Comparison of ENCODE assay signal across 8 mouse cellular contexts in genomic region chr17:33032376-33032775, GRCm38 (mm10). TPM values are rescaled to one million over a fixed set of nuclear protein-coding genes. Genes with fewer than 3 reads are reported as not detected.
DNase-seq lines count a peak whose midpoint lies in the region; ATAC-seq and TF ChIP-seq lines count a peak whose summit lies in the region.

No protein-coding gene starts in this region.

- no peaks in the 10 kb centered on the region for H3K9me3 ChIP-seq in kidney, postnatal 0 days (replicated peaks; ENCODE audit: low read length)
- peaks cover 4% of the 10 kb centered on the region; the same call in 1 of the 2 replicates for H3K9me3 ChIP-seq in hindbrain, postnatal 0 days (ENCODE audit: low read length)
- peaks cover 3% of the 10 kb centered on the region; the same call in 1 of the 2 replicates for H3K9me3 ChIP-seq in midbrain, embryonic 16.5 days (replicated peaks; ENCODE audit: control insufficient read depth, low read length, poor library complexity, severe bottlenecking)

- DNase-seq in kidney, postnatal 0 days (ENCODE audit: low spot score), result peak; percentile 7
- no peak for DNase-seq in kidney, adult 18-20 months
- DNase-seq in brain, adult 2 months (ENCODE audit: low read depth, low spot score), result peak; percentile 16
- peak; percentile 14 for DNase-seq in hindbrain, postnatal 0 days (ENCODE audit: low spot score)
- no peak for DNase-seq in urinary bladder, postnatal 14 days (ENCODE audit: low spot score)
- no peak for DNase-seq in left cerebral cortex, adult 9 months (ENCODE audit: low spot score in 2 of 2)
- no peak for DNase-seq in adrenal gland, postnatal 14 days

- TF ChIP-seq CTCF in kidney, postnatal 0 days (IDR thresholded peaks at IDR 0.05; ENCODE audit: low read depth), result no peak
- no peak for TF ChIP-seq CTCF in hindbrain, postnatal 0 days (IDR thresholded peaks at IDR 0.05; ENCODE audit: low read depth)

- 12% methylated on average over 10 of the region's 10 CpGs for WGBS in kidney, postnatal 0 days
- 6% methylated on average over 10 of the region's 10 CpGs for WGBS in hindbrain, postnatal 0 days
- WGBS in midbrain, embryonic 16.5 days, result 12% methylated on average over 10 of the region's 10 CpGs

- peak overlapping the region; percentile 90; the same call in 1 of the 2 replicates for H3K27ac ChIP-seq in kidney, postnatal 0 days
- H3K27ac ChIP-seq in hindbrain, postnatal 0 days, result no peak overlapping the region
- H3K27ac ChIP-seq in midbrain, embryonic 16.5 days (ENCODE audit: low read length), result no peak overlapping the region

- peak overlapping the region; percentile 73 for H3K4me3 ChIP-seq in kidney, postnatal 0 days (replicated peaks; ENCODE audit: low read depth, low read length)
- H3K4me3 ChIP-seq in hindbrain, postnatal 0 days (ENCODE audit: low read length), result peak overlapping the region; percentile 94
- peak overlapping the region; percentile 79 for H3K4me3 ChIP-seq in midbrain, embryonic 16.5 days (ENCODE audit: low read depth, low read length)

- H3K9ac ChIP-seq in kidney, postnatal 0 days (ENCODE audit: low read depth, low read length), result peak overlapping the region; percentile 88; the same call in 1 of the 2 replicates
- H3K9ac ChIP-seq in hindbrain, postnatal 0 days (replicated peaks; ENCODE audit: low read length), result peak overlapping the region; percentile 82
- peak overlapping the region; percentile 85 for H3K9ac ChIP-seq in midbrain, embryonic 16.5 days (ENCODE audit: low read depth, low read length)

- ATAC-seq in kidney, postnatal 0 days (replicated peaks; ENCODE audit: low FRiP score, low read depth), result no peak
- ATAC-seq in hindbrain, postnatal 0 days, result no peak
- ATAC-seq in midbrain, embryonic 16.5 days, result no peak

- H3K27me3 ChIP-seq in kidney, postnatal 0 days (ENCODE audit: insufficient read depth, low read length), result no peaks in the 10 kb centered on the region
- no peaks in the 10 kb centered on the region for H3K27me3 ChIP-seq in hindbrain, postnatal 0 days (ENCODE audit: insufficient read depth, low read length)
- no peaks in the 10 kb centered on the region for H3K27me3 ChIP-seq in midbrain, embryonic 16.5 days (ENCODE audit: control insufficient read depth, insufficient read depth, low read depth, low read length)

- no peaks in the 10 kb centered on the region for H3K4me1 ChIP-seq in kidney, postnatal 0 days (replicated peaks; ENCODE audit: insufficient read depth, low read length)
- no peaks in the 10 kb centered on the region for H3K4me1 ChIP-seq in hindbrain, postnatal 0 days (ENCODE audit: insufficient read depth, low read length)
- H3K4me1 ChIP-seq in midbrain, embryonic 16.5 days (ENCODE audit: control insufficient read depth, insufficient read depth, low read length), result peaks cover 8% of the 10 kb centered on the region

- no peaks in the 10 kb centered on the region for H3K36me3 ChIP-seq in kidney, postnatal 0 days (ENCODE audit: insufficient read depth, low read length)
- H3K36me3 ChIP-seq in hindbrain, postnatal 0 days (ENCODE audit: insufficient read depth, low read length), result no peaks in the 10 kb centered on the region
- H3K36me3 ChIP-seq in midbrain, embryonic 16.5 days (ENCODE audit: control insufficient read depth, insufficient read depth, low read length), result no peaks in the 10 kb centered on the region

- H3K4me2 ChIP-seq in kidney, postnatal 0 days (ENCODE audit: low read length), result peak overlapping the region; percentile 64
- peak overlapping the region; percentile 68 for H3K4me2 ChIP-seq in hindbrain, postnatal 0 days (ENCODE audit: low read depth, low read length)
- peak overlapping the region; percentile 74 for H3K4me2 ChIP-seq in midbrain, embryonic 16.5 days (ENCODE audit: low read length)

RNA-seq across cellular contexts. Expression of gene Zfp763, which starts 0.8 kb away (rescaled TPM):
- 9.8 and 11.5 TPM in 2 replicates for polyA plus RNA-seq in kidney, postnatal 0 days (2015; fragmentation: Nextera tagmentation; extraction: Ambion mirVana)
- total RNA-seq in hindbrain, postnatal 0 days (2014; rRNA removed), result 10.8 and 12.7 TPM in 2 replicates
- polyA plus RNA-seq in hindbrain, postnatal 0 days (2015; fragmentation: Nextera tagmentation; extraction: Ambion mirVana), result 15.3 and 16.7 TPM in 2 replicates
- 28.6 and 31.3 TPM in 2 replicates for polyA plus RNA-seq in midbrain, embryonic 16.5 days (2015; fragmentation: Nextera tagmentation; extraction: Ambion mirVana)
- total RNA-seq in adrenal gland, postnatal 14 days (2021), result 6.3 and 8.5 TPM in 2 replicates

RNA-seq across cellular contexts. Expression of gene 4921501E09Rik, which starts 35.5 kb away (rescaled TPM):
- polyA plus RNA-seq in kidney, postnatal 0 days (2015; fragmentation: Nextera tagmentation; extraction: Ambion mirVana), result not detected in 2 replicates
- not detected in 2 replicates for total RNA-seq in hindbrain, postnatal 0 days (2014; rRNA removed)
- polyA plus RNA-seq in hindbrain, postnatal 0 days (2015; fragmentation: Nextera tagmentation; extraction: Ambion mirVana), result not detected in 2 replicates
- polyA plus RNA-seq in midbrain, embryonic 16.5 days (2015; fragmentation: Nextera tagmentation; extraction: Ambion mirVana), result not detected in 2 replicates
- not detected in 2 replicates for total RNA-seq in adrenal gland, postnatal 14 days (2021)

RNA-seq across cellular contexts. Expression of gene Zfp952, which starts 39.4 kb away (rescaled TPM):
- 8.7 and 8.8 TPM in 2 replicates for polyA plus RNA-seq in kidney, postnatal 0 days (2015; fragmentation: Nextera tagmentation; extraction: Ambion mirVana)
- 8.7 and 9.9 TPM in 2 replicates for total RNA-seq in hindbrain, postnatal 0 days (2014; rRNA removed)
- 10.8 and 11.7 TPM in 2 replicates for polyA plus RNA-seq in hindbrain, postnatal 0 days (2015; fragmentation: Nextera tagmentation; extraction: Ambion mirVana)
- 21.7 and 22.3 TPM in 2 replicates for polyA plus RNA-seq in midbrain, embryonic 16.5 days (2015; fragmentation: Nextera tagmentation; extraction: Ambion mirVana)
- total RNA-seq in adrenal gland, postnatal 14 days (2021), result 8.5 and 10.0 TPM in 2 replicates

RNA-seq across cellular contexts. Expression of gene Zfp563, which starts 56.7 kb away (rescaled TPM):
- polyA plus RNA-seq in kidney, postnatal 0 days (2015; fragmentation: Nextera tagmentation; extraction: Ambion mirVana), result 5.6 and 6.3 TPM in 2 replicates
- total RNA-seq in hindbrain, postnatal 0 days (2014; rRNA removed), result 9.7 and 11.6 TPM in 2 replicates
- 10.3 and 11.8 TPM in 2 replicates for polyA plus RNA-seq in hindbrain, postnatal 0 days (2015; fragmentation: Nextera tagmentation; extraction: Ambion mirVana)
- polyA plus RNA-seq in midbrain, embryonic 16.5 days (2015; fragmentation: Nextera tagmentation; extraction: Ambion mirVana), result 22.9 and 25.0 TPM in 2 replicates
- 7.4 and 9.5 TPM in 2 replicates for total RNA-seq in adrenal gland, postnatal 14 days (2021)

Comparison
In these comparisons a context has a peak if more than half of its experiments do, and no peak if none do; other contexts are left out.
1. DNase-seq: peak in kidney, postnatal 0 days (single experiment), brain, adult 2 months (single experiment) and hindbrain, postnatal 0 days (single experiment); none in kidney, adult 18-20 months (single experiment), urinary bladder, postnatal 14 days (single experiment), left cerebral cortex, adult 9 months (0 of 2) and adrenal gland, postnatal 14 days (single experiment).
2. Peak in every context shown above with its lines, with median percentiles within 50 percentile points of each other: H3K4me2 ChIP-seq, H3K4me3 ChIP-seq and H3K9ac ChIP-seq.